Mouse (Mus musculus) liver, postnatal 0 days (tissue): ENCODE measurements at regions not wholly inside any gene's neighbourhood (a gene's known extent, or its start where the extent isn't known, plus 50 kb on each side); places are given as distances from the start of the nearest gene placed in this dataset.

ENCODE experiments used
- ATAC-seq: fragments of 200-750 bp; cut with Nextera tagmentation; 2 replicates; pipeline ENCODE4 v1.8.0; 2017; ENCODE audit warnings: mild to moderate bottlenecking, moderate library complexity
- DNase-seq: peaks from one replicate; pipeline ENCODE4 v3.0.0-alpha.2; 2016
- H3K27ac ChIP-seq: fragments of 300-500 bp; sonication (generic); 2 replicates; pipeline ENCODE4 v1.5.1; 2014; ENCODE audit warnings: antibody characterized with exemption, moderate library complexity, mild to moderate bottlenecking, low read depth
- H3K27me3 ChIP-seq: fragments of 300-500 bp; sonication (generic); 2 replicates; pipeline ENCODE4 v1.6.1; 2014; ENCODE audit warnings: low read length, control low read depth, mixed read lengths; ENCODE audit not compliant: insufficient read depth
- H3K36me3 ChIP-seq: fragments of 300-500 bp; sonication (generic); replicated peaks from 2 replicates; pipeline ENCODE4 v1.6.1; 2014; ENCODE audit warnings: mild to moderate bottlenecking, control low read depth, low read length, moderate library complexity, mixed read lengths; ENCODE audit not compliant: insufficient read depth
- H3K4me1 ChIP-seq: fragments of 300-500 bp; sonication (generic); 2 replicates; pipeline ENCODE4 v1.6.1; 2014; ENCODE audit warnings: antibody characterized with exemption, mild to moderate bottlenecking, control low read depth; ENCODE audit not compliant: insufficient read depth
- H3K4me2 ChIP-seq: fragments of 300-500 bp; sonication (generic); 2 replicates; pipeline ENCODE4 v1.6.1; 2014; ENCODE audit warnings: low read depth, mild to moderate bottlenecking, low read length, moderate library complexity, mixed read lengths
- H3K4me3 ChIP-seq: fragments of 300-500 bp; sonication (generic); 2 replicates; pipeline ENCODE4 v1.5.1; 2014; ENCODE audit warnings: low read depth, low read length
- H3K9ac ChIP-seq: fragments of 300-500 bp; sonication (generic); replicated peaks from 2 replicates; pipeline ENCODE4 v1.6.1; 2014; ENCODE audit warnings: mild to moderate bottlenecking, moderate library complexity
- H3K9me3 ChIP-seq: fragments of 300-500 bp; sonication (generic); 2 replicates; pipeline ENCODE4 v1.6.1; 2016; ENCODE audit warnings: mild to moderate bottlenecking, control low read depth, low read length, mixed read lengths
- CTCF ChIP-seq: sonication (generic); IDR thresholded peaks from 2 replicates; pipeline ENCODE4 v1.5.1; 2016; ENCODE audit warnings: antibody characterized with exemption, low read depth
- EP300 ChIP-seq: IDR thresholded peaks from 2 replicates; pipeline ENCODE4 v1.6.1; 2016; ENCODE audit warnings: antibody characterized with exemption, low read depth, mild to moderate bottlenecking
- WGBS: fragments of 180-500 bp; shearing (Covaris S2); extraction: QIAGEN DNeasy Blood & Tissue Kit; methylation state at CpG from one replicate; pipeline ENCODE4 v1.1.7; 2014; ENCODE audit not compliant: insufficient replicate concordance; 5-methylcytosine and 5-hydroxymethylcytosine counted together

- DNase-seq (no peak), ATAC-seq (peak; percentile 30)
- 89% methylated on average over 6 of the region's 6 CpGs for WGBS
- no peaks in the 10 kb centered on the region for H3K9me3 ChIP-seq
- H3K27ac ChIP-seq = no peak overlapping the region
- no peaks in the 10 kb centered on the region for H3K27me3 ChIP-seq
- no peak overlapping the region for H3K9ac ChIP-seq
- H3K36me3 ChIP-seq = no peaks in the 10 kb centered on the region
- TF ChIP-seq CTCF (no peak), EP300 (no peak)
- no peak overlapping the region for H3K4me3 ChIP-seq
- H3K4me2 ChIP-seq = no peak overlapping the region
- H3K4me1 ChIP-seq = peaks cover 10% of the 10 kb centered on the region
Measured at GRCm38 (mm10) chr8:126688014-126688413, 94.2 kb upstream of the Irf2bp2 start.

GRCm38 (mm10) chr8:126686827-126687226 is 93.0 kb upstream of the Irf2bp2 start:
- TF ChIP-seq EP300 = no peak
- TF ChIP-seq CTCF = no peak; the same call in 1 of the 2 replicates
- 76% methylated on average over 4 of the region's 4 CpGs for WGBS
- no peak overlapping the region for H3K4me2 ChIP-seq
- H3K9ac ChIP-seq = no peak overlapping the region
- no peaks in the 10 kb centered on the region for H3K36me3 ChIP-seq
- ATAC-seq (peak; percentile 73), DNase-seq (no peak)
- H3K4me3 ChIP-seq = no peak overlapping the region
- peaks cover 10% of the 10 kb centered on the region for H3K4me1 ChIP-seq
- no peaks in the 10 kb centered on the region for H3K27me3 ChIP-seq
- peak overlapping the region; percentile 51; the same call in 1 of the 2 replicates for H3K27ac ChIP-seq
- H3K9me3 ChIP-seq = no peaks in the 10 kb centered on the region

- TF ChIP-seq CTCF = no peak
- TF ChIP-seq EP300 = no peak
- Histone ChIP-seq H3K27me3 (no peaks in the 10 kb centered on the region), H3K4me2 (no peak overlapping the region), H3K27ac (no peak overlapping the region), H3K4me1 (peaks cover 10% of the 10 kb centered on the region), H3K4me3 (no peak overlapping the region), H3K9me3 (no peaks in the 10 kb centered on the region), H3K36me3 (no peaks in the 10 kb centered on the region), H3K9ac (no peak overlapping the region)
- 76% methylated on average over 6 of the region's 6 CpGs for WGBS
- DNase-seq = no peak
- ATAC-seq = no peak
Measured at GRCm38 (mm10) chr8:126685365-126685764, 91.6 kb upstream of the Irf2bp2 start.

- Histone ChIP-seq H3K27me3 (no peaks in the 10 kb centered on the region), H3K27ac (no peak overlapping the region), H3K4me2 (no peak overlapping the region), H3K9me3 (no peaks in the 10 kb centered on the region), H3K4me1 (peaks cover 10% of the 10 kb centered on the region), H3K36me3 (no peaks in the 10 kb centered on the region), H3K9ac (no peak overlapping the region), H3K4me3 (no peak overlapping the region)
- ATAC-seq (no peak; the same call in 1 of the 2 replicates), DNase-seq (no peak)
- TF ChIP-seq EP300 (no peak), CTCF (no peak)
- WGBS = 45% methylated on average over 4 of the region's 4 CpGs
Measured at GRCm38 (mm10) chr8:126683950-126684349, 90.2 kb upstream of the Irf2bp2 start.

- no peak overlapping the region for H3K4me2 ChIP-seq
- no peak overlapping the region for H3K9ac ChIP-seq
- H3K36me3 ChIP-seq = no peaks in the 10 kb centered on the region
- no peak for ATAC-seq
- DNase-seq = no peak
- H3K27ac ChIP-seq = no peak overlapping the region
- H3K27me3 ChIP-seq = no peaks in the 10 kb centered on the region
- H3K4me1 ChIP-seq = peaks cover 10% of the 10 kb centered on the region
- 58% methylated on average over 2 of the region's 2 CpGs for WGBS
- no peaks in the 10 kb centered on the region for H3K9me3 ChIP-seq
- H3K4me3 ChIP-seq = no peak overlapping the region
- TF ChIP-seq EP300 (no peak), CTCF (no peak)
Measured at GRCm38 (mm10) chr8:126683555-126683947, 89.8 kb upstream of the Irf2bp2 start.

- TF ChIP-seq EP300 = no peak
- TF ChIP-seq CTCF = no peak
- 76% methylated on average over 9 of the region's 9 CpGs for WGBS
- H3K4me3 ChIP-seq = no peak overlapping the region
- H3K27ac ChIP-seq = no peak overlapping the region
- no peaks in the 10 kb centered on the region for H3K36me3 ChIP-seq
- DNase-seq = no peak
- H3K4me2 ChIP-seq = no peak overlapping the region
- H3K9me3 ChIP-seq = no peaks in the 10 kb centered on the region
- no peaks in the 10 kb centered on the region for H3K27me3 ChIP-seq
- no peak overlapping the region for H3K9ac ChIP-seq
- ATAC-seq = no peak
- peaks cover 10% of the 10 kb centered on the region for H3K4me1 ChIP-seq
Measured at GRCm38 (mm10) chr8:126682817-126683554, 89.2 kb upstream of the Irf2bp2 start.
